Mouse (Mus musculus) embryonic fibroblast, embryonic 13.5 days (primary cell): ENCODE data around the gene Smpx. TPM values are rescaled to one million over a fixed set of nuclear protein-coding genes. Genes with fewer than 3 reads are reported as not detected.

Experiments used
- H3K27ac ChIP-seq: 2 replicates; pipeline ENCODE4 v1.5.1; 2012; ENCODE audit warnings: low read length, control low read depth, inconsistent platforms; ENCODE audit not compliant: insufficient read depth
- H3K4me1 ChIP-seq: 2 replicates; pipeline ENCODE4 v1.6.1; 2011; ENCODE audit warnings: low read length; ENCODE audit not compliant: control insufficient read depth, insufficient read depth
- H3K4me3 ChIP-seq: 2 replicates; pipeline ENCODE4 v1.5.1; 2011; ENCODE audit warnings: mild to moderate bottlenecking, control low read depth, low read length; ENCODE audit not compliant: insufficient read depth
- CTCF ChIP-seq: IDR thresholded peaks from 2 replicates; pipeline ENCODE4 v1.5.1; 2011; ENCODE audit warnings: mild to moderate bottlenecking, control low read depth, low read length, moderate library complexity, borderline replicate concordance; ENCODE audit not compliant: insufficient read depth
- POLR2A ChIP-seq: IDR thresholded peaks from 2 replicates; pipeline ENCODE4 v1.6.1; 2011; ENCODE audit warnings: low read depth, mild to moderate bottlenecking, control low read depth, low read length, moderate library complexity
- polyA plus RNA-seq: library from polyadenylated mRNA; stranded (reverse); fragments of >200 nt; gene quantifications from 2 replicates; pipeline ENCODE4 v1.2.4, GENCODE M21; 2011; ENCODE audit warnings: low read depth; ENCODE audit not compliant: missing spikeins, insufficient read length

Gene Smpx
- polyA plus RNA-seq: not detected in 2 replicates

- H3K27ac ChIP-seq: no peak within 1 kb of the TSS
Measured at GRCm38 (mm10) chrX:157698862-157699261, at the start of gene Smpx. Smpx (plus strand) TSS chrX:157698910.

GRCm38 (mm10) chrX:157655047-157655446 is 43.7 kb upstream of the Smpx start:
- TF ChIP-seq POLR2A (no peak), CTCF (no peak)
- Histone ChIP-seq H3K27ac (no peak overlapping the region), H3K4me3 (no peak overlapping the region), H3K4me1 (no peaks in the 10 kb centered on the region)

More at GRCm38 (mm10) chrX:157698862-157699261, at the start of gene Smpx:
- TF ChIP-seq CTCF: no peak
- no peak for TF ChIP-seq POLR2A
- no peak within 1 kb of the TSS for H3K4me3 ChIP-seq
- no peaks in the 10 kb centered on the region for H3K4me1 ChIP-seq

- Histone ChIP-seq H3K27ac (no peak overlapping the region), H3K4me1 (no peaks in the 10 kb centered on the region), H3K4me3 (no peak overlapping the region)
- TF ChIP-seq POLR2A (no peak), CTCF (no peak)
Measured at GRCm38 (mm10) chrX:157657356-157657755, 41.4 kb upstream of the Smpx start.

- no peak overlapping the region for H3K4me3 ChIP-seq
- H3K27ac ChIP-seq: no peak overlapping the region
- H3K4me1 ChIP-seq: no peaks in the 10 kb centered on the region
- no peak for TF ChIP-seq POLR2A
- no peak for TF ChIP-seq CTCF
Measured at GRCm38 (mm10) chrX:157671820-157672219, 26.9 kb upstream of the Smpx start.

DNA sequence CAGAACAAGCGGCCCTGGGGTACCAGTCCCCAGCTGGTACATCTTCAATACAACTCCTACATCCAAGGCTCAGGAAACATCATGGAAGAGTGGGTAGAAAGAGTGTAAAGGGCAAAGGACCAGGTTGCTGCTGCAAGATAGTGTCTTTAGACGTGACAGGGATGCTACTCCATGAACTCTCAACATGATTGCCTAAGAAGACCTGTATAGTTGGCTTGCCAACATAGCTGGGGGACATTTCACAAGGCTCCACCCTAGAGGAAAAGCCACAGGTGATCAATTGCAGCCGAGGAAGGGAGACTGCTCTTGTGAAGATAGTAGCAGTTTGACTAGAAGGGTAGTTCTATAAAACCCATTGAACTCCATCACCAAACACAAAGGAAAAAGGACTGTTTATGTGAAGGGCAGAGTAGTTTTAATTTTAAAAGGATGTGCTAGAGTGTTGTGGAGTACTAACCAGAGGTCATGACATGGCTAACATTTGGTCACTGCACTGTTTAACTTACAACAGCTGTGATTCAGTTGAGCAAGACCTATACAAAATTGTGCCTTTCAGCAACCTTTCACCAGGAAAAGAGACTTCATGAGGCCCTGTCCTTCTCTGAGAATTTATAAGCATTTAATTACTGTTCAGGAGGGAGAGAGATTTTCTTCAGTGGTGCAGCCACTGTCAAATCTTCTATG is 23.9 kb upstream of the Smpx start:
- no peak overlapping the region for H3K4me3 ChIP-seq
- TF ChIP-seq CTCF (no peak), POLR2A (no peak)
- no peaks in the 10 kb centered on the region for H3K4me1 ChIP-seq
- no peak overlapping the region for H3K27ac ChIP-seq

DNA sequence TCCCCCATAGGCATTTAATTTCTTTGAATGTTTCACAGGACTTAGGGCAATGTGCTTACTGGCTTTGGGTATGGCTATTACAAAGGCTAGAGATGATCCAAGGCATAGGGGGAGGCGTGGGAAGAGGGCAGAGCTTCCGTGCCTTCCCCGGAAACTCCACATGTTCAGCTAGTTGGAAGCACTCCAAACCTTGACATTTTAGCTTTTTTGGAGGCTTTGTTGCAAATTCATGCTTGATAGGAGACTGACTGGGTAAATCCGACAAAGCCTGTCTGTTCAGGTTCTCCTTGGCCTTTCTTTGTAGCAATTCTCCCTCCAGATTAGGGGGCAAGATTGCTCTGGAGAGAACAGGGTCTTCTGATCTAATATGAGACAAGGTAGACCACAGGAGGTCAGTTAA is 7.5 kb upstream of the Smpx start:
- Histone ChIP-seq H3K27ac (no peak overlapping the region), H3K4me3 (no peak overlapping the region), H3K4me1 (no peaks in the 10 kb centered on the region)
- no peak for TF ChIP-seq POLR2A
- no peak for TF ChIP-seq CTCF

DNA sequence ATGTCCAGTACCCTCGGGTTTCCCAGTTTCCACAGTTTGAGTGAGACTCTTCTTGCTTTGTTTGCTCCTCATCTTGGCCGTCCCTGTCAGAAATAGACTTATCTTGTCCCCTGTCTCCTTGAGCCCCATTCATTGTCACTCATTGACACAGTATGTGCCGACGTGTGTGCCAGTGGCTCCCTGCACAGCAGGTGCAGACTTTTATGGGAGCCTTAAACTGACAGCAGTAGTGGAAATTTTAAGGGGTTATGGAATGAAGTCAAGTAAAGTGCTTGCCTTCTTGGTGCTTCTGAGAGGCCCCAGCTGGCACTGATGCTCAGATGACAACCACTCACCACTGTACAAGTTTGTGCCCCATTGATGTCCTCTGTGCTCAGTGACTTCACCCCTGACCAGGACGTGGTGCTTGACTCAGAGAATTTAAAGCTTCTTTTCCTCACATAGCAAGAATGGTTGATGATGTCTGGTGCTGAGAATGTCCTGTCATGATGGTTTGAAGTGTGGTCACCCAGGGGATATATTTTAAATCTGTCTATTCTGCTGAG is 1.0 kb upstream of the Smpx start:
- H3K27ac ChIP-seq: no peak overlapping the region
- TF ChIP-seq POLR2A (no peak), CTCF (no peak)
- H3K4me1 ChIP-seq: no peaks in the 10 kb centered on the region
- H3K4me3 ChIP-seq: no peak overlapping the region

DNA sequence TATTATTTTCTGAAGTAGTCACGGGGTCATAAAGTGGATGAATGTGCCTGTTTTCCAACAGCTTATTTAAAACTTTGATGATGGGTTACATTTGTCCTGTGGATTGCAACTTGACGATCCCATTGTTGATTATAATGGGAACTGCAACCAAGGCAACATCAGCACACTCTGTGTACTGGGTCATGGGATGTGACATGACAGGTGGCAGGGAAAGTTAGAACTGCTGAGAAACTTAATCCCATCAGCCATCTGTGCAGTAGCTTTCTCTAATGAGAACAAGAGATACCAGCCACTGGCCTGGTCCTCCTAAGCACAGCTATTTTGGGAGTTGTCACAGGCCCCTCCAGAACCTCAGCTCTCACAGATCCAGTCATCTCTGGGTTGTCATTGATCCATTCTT is 8.5 kb downstream of the Smpx start:
- no peak overlapping the region for H3K27ac ChIP-seq
- H3K4me3 ChIP-seq: no peak overlapping the region
- no peak for TF ChIP-seq CTCF
- TF ChIP-seq POLR2A: no peak

GRCm38 (mm10) chrX:157708616-157709280 is 10.0 kb downstream of the Smpx start:
- no peak for TF ChIP-seq CTCF
- no peak for TF ChIP-seq POLR2A

More for the DNA sequence above, 8.5 kb downstream of the Smpx start:
- no peaks in the 10 kb centered on the region for H3K4me1 ChIP-seq

DNA sequence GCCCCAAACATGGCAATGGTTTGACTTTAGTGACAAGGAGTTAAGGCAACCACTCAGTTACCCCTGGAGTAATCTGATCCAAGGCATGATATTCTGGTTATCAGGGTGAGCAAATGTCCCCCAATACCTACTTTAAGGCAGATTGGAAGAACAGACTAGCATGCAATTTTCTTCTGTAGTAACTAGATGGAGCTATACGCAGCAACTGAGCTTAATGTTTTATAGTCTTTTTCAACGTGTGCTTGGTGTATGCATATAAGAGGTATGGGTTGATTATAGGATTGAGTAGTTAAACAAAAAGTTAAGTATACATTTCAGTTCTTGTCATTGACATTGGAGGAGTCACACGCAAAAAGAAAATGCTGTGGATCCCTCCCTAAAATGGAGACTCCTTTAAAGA is 21.2 kb downstream of the Smpx start:
- TF ChIP-seq POLR2A (no peak), CTCF (no peak)
- no peak overlapping the region for H3K27ac ChIP-seq
- no peaks in the 10 kb centered on the region for H3K4me1 ChIP-seq
- no peak overlapping the region for H3K4me3 ChIP-seq

More at GRCm38 (mm10) chrX:157708616-157709280, 10.0 kb downstream of the Smpx start:
- Histone ChIP-seq H3K27ac (no peak overlapping the region), H3K4me1 (no peaks in the 10 kb centered on the region), H3K4me3 (no peak overlapping the region)
